Mouse (Mus musculus): ENCODE results near the gene Fam45a.

DNA sequence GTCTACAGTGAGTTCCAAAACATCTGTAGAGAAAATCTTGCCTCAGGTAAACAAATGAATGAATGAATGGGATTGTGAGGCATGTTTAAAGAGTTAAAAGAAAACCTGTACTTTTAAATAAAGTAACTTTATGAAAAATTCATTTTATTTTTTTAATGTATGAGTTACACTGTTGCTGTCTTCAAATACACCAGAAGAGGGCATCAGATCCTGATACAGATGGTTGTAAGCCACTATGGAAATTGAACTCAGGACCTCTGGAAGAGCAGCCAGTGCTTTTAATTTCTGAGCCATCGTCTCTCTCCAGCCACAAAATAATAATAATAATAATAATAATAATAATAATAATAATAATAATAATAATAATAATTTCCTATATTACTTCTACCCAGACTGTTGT lies 59.1 kb downstream of the Fam45a start:
- TF ChIP-seq POLR2A (IDR thresholded peaks at IDR 0.05; ENCODE audit: extremely low read depth, insufficient read depth, low read length) (no peak), CTCF (IDR thresholded peaks at IDR 0.05; ENCODE audit: low read depth, low read length) (no peak)

Data from liver, adult 2 months (tissue).